Mouse (Mus musculus) MEL (cell line): Measurements from ENCODE around the gene Gm11213. TPM values are rescaled to one million over a fixed set of nuclear protein-coding genes. Genes with fewer than 3 reads are reported as not detected.

Source experiments
- DNase-seq: peaks from one replicate; pipeline ENCODE4 v3.0.0; 2011; ENCODE audit warnings: low read depth, low spot score
- H3K27ac ChIP-seq: 2 replicates; pipeline ENCODE4 v1.5.1; 2012; ENCODE audit warnings: low read depth, mild to moderate bottlenecking, control low read depth, low read length, moderate library complexity; ENCODE audit not compliant: control insufficient read depth
- H3K27me3 ChIP-seq, 2 experiments: fragments of 150-350 bp in 1 of 2; sonication (generic) in 1 of 2; 2 replicates each; pipeline ENCODE4 v1.6.1; 2012; ENCODE audit warnings: low read length in 2 of 2, mild to moderate bottlenecking in 2 of 2, improper control_type of control experiment in 1 of 2, moderate library complexity in 1 of 2; ENCODE audit not compliant: insufficient read depth in 2 of 2, control insufficient read depth in 1 of 2
- H3K36me3 ChIP-seq, 2 experiments: 2 replicates each; pipeline ENCODE4 v1.6.1; 2012 to 2014; ENCODE audit warnings: low read length in 2 of 2, improper control_type of control experiment in 1 of 2, inconsistent platforms in 1 of 2, mild to moderate bottlenecking in 1 of 2; ENCODE audit not compliant: insufficient read depth in 2 of 2, control insufficient read depth in 1 of 2
- H3K4me1 ChIP-seq, 2 experiments: fragments of 150-350 bp in 1 of 2; sonication (generic) in 1 of 2; 2 replicates each; pipeline ENCODE4 v1.6.1; 2012; ENCODE audit warnings: low read length in 2 of 2, improper control_type of control experiment in 1 of 2, mild to moderate bottlenecking in 1 of 2; ENCODE audit not compliant: insufficient read depth in 2 of 2, control insufficient read depth in 1 of 2
- H3K4me3 ChIP-seq, 2 experiments: fragments of 150-350 bp in 1 of 2; sonication (generic) in 1 of 2; 2 replicates each; pipeline ENCODE4 v1.5.1; 2012; ENCODE audit warnings: low read depth in 2 of 2, low read length in 2 of 2, mild to moderate bottlenecking in 2 of 2, moderate library complexity in 2 of 2, control low read depth in 1 of 2, improper control_type of control experiment in 1 of 2; ENCODE audit not compliant: control insufficient read depth in 1 of 2, insufficient read depth in 1 of 2
- H3K79me2 ChIP-seq: 2 replicates; pipeline ENCODE4 v1.6.1; 2012; ENCODE audit warnings: mild to moderate bottlenecking, low read length, moderate library complexity; ENCODE audit not compliant: control insufficient read depth, poor library complexity, insufficient read depth
- H3K9ac ChIP-seq: 2 replicates; pipeline ENCODE4 v1.6.1; 2012; ENCODE audit warnings: low read depth, mild to moderate bottlenecking, control low read depth, low read length, moderate library complexity; ENCODE audit not compliant: control insufficient read depth, poor library complexity, severe bottlenecking
- H3K9me3 ChIP-seq: fragments of 150-350 bp; sonication (generic); replicated peaks from 2 replicates; pipeline ENCODE4 v1.6.1; 2012; ENCODE audit warnings: mild to moderate bottlenecking, low read length, improper control_type of control experiment, moderate library complexity; ENCODE audit not compliant: insufficient read depth
- ETS1 ChIP-seq: IDR thresholded peaks from 2 replicates; pipeline ENCODE4 v1.6.1; 2012; ENCODE audit warnings: low read depth, mild to moderate bottlenecking, inconsistent platforms, low read length, improper control_type of control experiment, moderate library complexity
- HCFC1 ChIP-seq: IDR thresholded peaks from 2 replicates; pipeline ENCODE4 v1.6.1; 2012; ENCODE audit warnings: low read depth, mild to moderate bottlenecking, inconsistent platforms, low read length, improper control_type of control experiment, moderate library complexity
- MAX ChIP-seq: IDR thresholded peaks from 2 replicates; pipeline ENCODE4 v1.6.1; 2011; ENCODE audit warnings: low read length, improper control_type of control experiment
- MAZ ChIP-seq: IDR thresholded peaks from 2 replicates; pipeline ENCODE4 v1.6.1; 2012; ENCODE audit warnings: low read depth, mild to moderate bottlenecking, inconsistent platforms, low read length, improper control_type of control experiment
- MYB ChIP-seq: IDR thresholded peaks from 2 replicates; pipeline ENCODE4 v1.6.1; 2011; ENCODE audit warnings: mild to moderate bottlenecking, low read depth, low read length, improper control_type of control experiment
- MYC ChIP-seq: IDR thresholded peaks from 2 replicates; pipeline ENCODE4 v1.6.1; 2011; ENCODE audit warnings: low read depth, mild to moderate bottlenecking, low read length, improper control_type of control experiment, moderate library complexity
- NRF1 ChIP-seq: IDR thresholded peaks from 2 replicates; pipeline ENCODE4 v1.6.1; 2014; ENCODE audit warnings: low read depth, mild to moderate bottlenecking, inconsistent platforms, low read length, improper control_type of control experiment, moderate library complexity; ENCODE audit not compliant: poor library complexity, insufficient read depth, severe bottlenecking
- POLR2A ChIP-seq, 2 experiments: IDR thresholded peaks; 2 replicates each; pipeline ENCODE4 v1.6.1; 2011 to 2012; ENCODE audit warnings: low read length in 2 of 2, mild to moderate bottlenecking in 2 of 2, control low read depth in 1 of 2, improper control_type of control experiment in 1 of 2, low read depth in 1 of 2, moderate library complexity in 1 of 2; ENCODE audit not compliant: control insufficient read depth in 1 of 2, insufficient read depth in 1 of 2, poor library complexity in 1 of 2
- POLR2AphosphoS2 ChIP-seq: IDR thresholded peaks from 2 replicates; pipeline ENCODE4 v1.6.1; 2011; ENCODE audit warnings: low read length, improper control_type of control experiment
- POLR2AphosphoS5 ChIP-seq: IDR thresholded peaks from 2 replicates; pipeline ENCODE4 v1.6.1; 2012; ENCODE audit warnings: low read depth, borderline replicate concordance, mild to moderate bottlenecking, inconsistent platforms, low read length, moderate library complexity, mixed read lengths
- SIN3A ChIP-seq: IDR thresholded peaks from 2 replicates; pipeline ENCODE4 v1.6.1; 2012; ENCODE audit warnings: low read length, improper control_type of control experiment, inconsistent platforms
- TAL1 ChIP-seq: IDR thresholded peaks from 2 replicates; pipeline ENCODE4 v1.6.1; 2012; ENCODE audit warnings: mild to moderate bottlenecking, inconsistent platforms, low read length, moderate library complexity, mixed read lengths
- USF1 ChIP-seq: IDR thresholded peaks from 2 replicates; pipeline ENCODE4 v1.6.1; 2014; ENCODE audit warnings: low read depth, mild to moderate bottlenecking, inconsistent platforms, low read length, improper control_type of control experiment, moderate library complexity
- ZNF384 ChIP-seq: IDR thresholded peaks from 2 replicates; pipeline ENCODE4 v1.6.1; 2012; ENCODE audit warnings: low read depth, mild to moderate bottlenecking, inconsistent platforms, low read length, improper control_type of control experiment
- polyA plus RNA-seq, 2 experiments: library from polyadenylated mRNA; stranded (reverse) in 1 of 2; unstranded in 1 of 2; fragments of >175 nt in 1 of 2; fragments of >200 nt in 1 of 2; gene quantifications; 2 replicates each; pipeline versions ENCODE4 v1.2.1 to v1.2.4; 2012; ENCODE audit warnings: low replicate concordance in 2 of 2, low read depth in 1 of 2; ENCODE audit not compliant: insufficient read length in 2 of 2, insufficient read depth in 1 of 2, missing spikeins in 1 of 2
- total RNA-seq: library from RNA; depleted of rRNA; stranded (reverse); fragments of 300-350 nt; gene quantifications from 2 replicates; pipeline ENCODE4 v1.2.3, GENCODE M21; 2012

Gene Gm11213
- total and polyA plus RNA-seq, 3 experiments: not detected

DNA sequence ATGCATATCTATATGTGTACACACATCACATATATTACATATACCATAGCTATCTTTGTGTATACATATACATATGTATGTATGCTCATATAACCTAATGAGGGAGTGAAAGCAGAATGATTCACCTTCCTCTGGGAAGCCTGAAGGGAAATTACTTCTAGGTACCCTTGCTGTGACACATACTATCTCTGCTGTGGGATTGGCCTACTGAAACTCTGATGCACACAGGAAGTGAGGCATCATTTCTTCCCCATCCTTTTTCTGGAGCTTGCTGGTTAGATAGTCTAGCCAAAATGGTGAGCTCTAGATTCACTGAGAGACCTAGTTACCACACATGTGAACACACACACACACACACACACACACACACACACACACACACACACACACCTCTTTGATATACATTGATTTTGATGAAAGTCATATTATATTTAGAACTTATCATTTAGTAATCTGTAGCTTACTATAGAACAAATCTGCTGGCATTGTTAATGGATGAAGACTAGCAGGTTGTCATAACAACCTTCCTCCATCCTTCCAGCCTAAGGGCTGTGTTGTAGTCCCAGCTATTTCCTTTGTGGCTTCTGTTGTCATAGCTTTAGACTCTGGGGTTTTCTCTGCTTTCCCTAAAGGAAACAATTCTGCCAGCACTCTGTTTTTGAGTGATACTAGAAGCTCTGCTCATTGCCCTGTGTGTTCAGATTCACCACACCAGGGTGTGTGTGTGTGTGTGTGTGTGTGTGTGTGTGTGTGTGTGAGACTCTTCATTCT is 39.1 kb upstream of the Gm11213 start:
- Histone ChIP-seq H3K79me2 (no peaks in the 10 kb centered on the region), H3K9ac (no peak overlapping the region), H3K36me3 (no peaks in the 10 kb centered on the region), H3K27ac (no peak overlapping the region), H3K9me3 (no peaks in the 10 kb centered on the region), H3K4me3 (no peak overlapping the region), H3K4me1 (no peaks in the 10 kb centered on the region), H3K27me3 (no peaks in the 10 kb centered on the region)
- DNase-seq: no peak
- TF ChIP-seq ETS1: no peak
- TF ChIP-seq NRF1: no peak
- TF ChIP-seq POLR2AphosphoS2: no peak
- no peak for TF ChIP-seq TAL1
- TF ChIP-seq ZNF384: no peak
- no peak for TF ChIP-seq MYC
- no peak for TF ChIP-seq MYB

DNA sequence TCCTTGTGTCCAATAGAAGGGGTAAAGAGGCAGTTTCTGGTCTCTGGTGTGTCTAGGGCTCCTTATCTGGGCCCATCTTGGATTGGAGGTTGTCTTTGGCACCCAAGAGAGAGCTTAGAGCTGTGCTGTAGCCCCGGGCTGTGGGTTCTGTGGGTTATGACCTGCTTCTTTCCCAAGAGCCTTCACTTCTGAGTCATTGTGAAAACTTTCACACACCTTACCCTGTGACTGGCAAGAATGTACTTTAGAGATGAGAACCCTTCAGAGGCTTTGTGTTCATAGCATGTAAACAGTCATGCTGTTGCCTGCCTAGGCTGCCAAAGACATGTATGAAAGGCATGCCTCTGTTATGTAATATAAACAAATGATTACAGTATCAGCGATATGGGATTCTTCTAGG is 34.8 kb upstream of the Gm11213 start:
- no peaks in the 10 kb centered on the region for H3K36me3 ChIP-seq
- no peak overlapping the region for H3K9ac ChIP-seq
- TF ChIP-seq MYB: no peak
- TF ChIP-seq HCFC1: no peak
- TF ChIP-seq SIN3A: no peak
- TF ChIP-seq POLR2A (IDR thresholded peaks at IDR 0.05; ENCODE audit: control insufficient read depth in 1 of 2, insufficient read depth in 1 of 2, low read depth in 1 of 2, low read length in 2 of 2, poor library complexity in 1 of 2): no peak
- TF ChIP-seq USF1: no peak
- no peak for TF ChIP-seq MAX
- no peak for TF ChIP-seq POLR2AphosphoS5
- TF ChIP-seq, all 39 proteins: peak for 0
- H3K27me3 ChIP-seq: no peaks in the 10 kb centered on the region
- no peak for DNase-seq
- no peaks in the 10 kb centered on the region for H3K79me2 ChIP-seq
- H3K4me3 ChIP-seq: no peak overlapping the region
- no peaks in the 10 kb centered on the region for H3K9me3 ChIP-seq
- H3K27ac ChIP-seq: no peak overlapping the region
- no peaks in the 10 kb centered on the region for H3K4me1 ChIP-seq

DNA sequence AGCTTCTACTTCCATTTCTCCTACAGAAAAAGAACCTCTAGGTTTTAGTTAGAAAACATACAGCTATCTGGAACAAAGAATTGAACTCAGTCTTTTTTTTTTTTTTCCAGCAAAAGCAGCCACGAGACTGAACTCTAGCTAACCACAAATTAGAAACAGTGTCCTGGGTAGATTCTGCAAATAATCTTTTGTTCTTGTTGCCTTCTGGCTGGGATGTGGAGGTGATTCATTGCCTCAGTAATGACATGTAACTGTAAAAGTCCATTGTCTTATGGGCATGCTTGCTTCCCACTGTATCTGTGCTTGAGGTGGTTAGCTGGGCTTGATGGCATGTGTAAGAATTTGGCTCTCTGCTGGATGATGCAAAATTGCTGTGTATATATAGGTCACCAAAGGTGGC is 33.5 kb upstream of the Gm11213 start:
- no peaks in the 10 kb centered on the region for H3K4me1 ChIP-seq
- no peak overlapping the region for H3K4me3 ChIP-seq
- H3K27ac ChIP-seq: no peak overlapping the region
- no peaks in the 10 kb centered on the region for H3K9me3 ChIP-seq
- TF ChIP-seq MAZ: no peak
- H3K79me2 ChIP-seq: no peaks in the 10 kb centered on the region
- H3K27me3 ChIP-seq: no peaks in the 10 kb centered on the region
- H3K36me3 ChIP-seq: no peaks in the 10 kb centered on the region
- DNase-seq: no peak
- no peak overlapping the region for H3K9ac ChIP-seq
